Mouse (Mus musculus) CH12.LX (cell line): ENCODE results near the gene Bivm. TPM values are rescaled to one million over a fixed set of nuclear protein-coding genes. Genes with fewer than 3 reads are reported as not detected.

Experiments
- DNase-seq: peaks from one replicate; pipeline ENCODE4 v3.0.0-alpha.2; 2013; ENCODE audit errors: extremely low read depth
- H3K27ac ChIP-seq: 2 replicates; pipeline ENCODE4 v1.5.1; 2012; ENCODE audit warnings: low read depth, mild to moderate bottlenecking, control low read depth, moderate library complexity; ENCODE audit not compliant: insufficient read depth
- H3K27me3 ChIP-seq: replicated peaks from 2 replicates; pipeline ENCODE3; 2012; ENCODE audit warnings: inconsistent platforms
- H3K36me3 ChIP-seq, 2 experiments: replicated peaks in 1 of 2; 2 replicates each; pipeline versions ENCODE3 to v1.6.1; 2012; ENCODE audit warnings: inconsistent platforms in 1 of 2, low read length in 1 of 2, mild to moderate bottlenecking in 1 of 2, mixed read lengths in 1 of 2, moderate library complexity in 1 of 2; ENCODE audit not compliant: control insufficient read depth in 1 of 2, insufficient read depth in 1 of 2
- H3K4me1 ChIP-seq, 2 experiments: 2 replicates each; pipeline ENCODE4 v1.6.1; 2012; ENCODE audit warnings: inconsistent platforms in 1 of 2, moderate library complexity in 1 of 2; ENCODE audit not compliant: insufficient read depth in 2 of 2, control insufficient read depth in 1 of 2
- H3K4me2 ChIP-seq: 2 replicates; pipeline ENCODE4 v1.6.1; 2012; ENCODE audit warnings: low read depth, mild to moderate bottlenecking, control low read depth; ENCODE audit not compliant: poor library complexity, insufficient read depth, severe bottlenecking
- H3K4me3 ChIP-seq, 3 experiments: fragments of 150-350 bp in 1 of 3; sonication (generic) in 1 of 3; replicated peaks in 1 of 3; 2 replicates each; pipeline versions ENCODE3 to v1.5.1; 2011 to 2012; ENCODE audit warnings: low read depth in 2 of 3, low read length in 2 of 3, mild to moderate bottlenecking in 2 of 3, moderate library complexity in 2 of 3, control low read depth in 1 of 3, improper control_type of control experiment in 1 of 3, inconsistent platforms in 1 of 3, mixed read lengths in 1 of 3; ENCODE audit not compliant: poor library complexity in 1 of 3
- H3K79me2 ChIP-seq: replicated peaks from 2 replicates; pipeline ENCODE4 v1.6.1; 2012; ENCODE audit warnings: mild to moderate bottlenecking, moderate library complexity; ENCODE audit not compliant: control insufficient read depth, poor library complexity, insufficient read depth, severe bottlenecking; ENCODE audit errors: extremely low read depth
- H3K9ac ChIP-seq: 2 replicates; pipeline ENCODE4 v1.6.1; 2012; ENCODE audit warnings: low read depth, mild to moderate bottlenecking, control low read depth, moderate library complexity; ENCODE audit not compliant: insufficient read depth
- H3K9me3 ChIP-seq: replicated peaks from 2 replicates; pipeline ENCODE3; 2012; ENCODE audit warnings: low read length, inconsistent platforms, mixed read lengths
- CHD1 ChIP-seq: IDR thresholded peaks from 2 replicates; pipeline ENCODE4 v1.6.1; 2012; ENCODE audit warnings: low read depth, low read length, improper control_type of control experiment, inconsistent platforms
- CHD2 ChIP-seq: IDR thresholded peaks from 2 replicates; pipeline ENCODE4 v1.6.1; 2011; ENCODE audit warnings: low read length, improper control_type of control experiment
- CTCF ChIP-seq, 2 experiments: IDR thresholded peaks in 1 of 2; conservative IDR thresholded peaks in 1 of 2; 2 replicates each; pipeline ENCODE4 v1.5.1; 2011 to 2012; ENCODE audit warnings: low read depth in 2 of 2, low read length in 2 of 2, improper control_type of control experiment in 1 of 2, inconsistent platforms in 1 of 2, mild to moderate bottlenecking in 1 of 2, moderate library complexity in 1 of 2
- E2F4 ChIP-seq: IDR thresholded peaks from 2 replicates; pipeline ENCODE4 v1.6.1; 2011; ENCODE audit warnings: low read depth, low read length, improper control_type of control experiment; ENCODE audit not compliant: insufficient replicate concordance
- ELF1 ChIP-seq: IDR thresholded peaks from 2 replicates; pipeline ENCODE4 v1.6.1; 2014; ENCODE audit warnings: low read depth, mild to moderate bottlenecking, inconsistent platforms, low read length, improper control_type of control experiment
- EP300 ChIP-seq: IDR thresholded peaks from 2 replicates; pipeline ENCODE4 v1.6.1; 2011; ENCODE audit warnings: low read length, improper control_type of control experiment
- ETS1 ChIP-seq: conservative IDR thresholded peaks from 2 replicates; pipeline ENCODE4 v1.6.1; 2012; ENCODE audit warnings: low read depth, mild to moderate bottlenecking, inconsistent platforms, low read length, improper control_type of control experiment, moderate library complexity
- GABPA ChIP-seq: IDR thresholded peaks from 2 replicates; pipeline ENCODE4 v1.6.1; 2012; ENCODE audit warnings: low read depth, low read length, improper control_type of control experiment, inconsistent platforms; ENCODE audit not compliant: insufficient replicate concordance
- HCFC1 ChIP-seq: IDR thresholded peaks from 2 replicates; pipeline ENCODE4 v1.6.1; 2012; ENCODE audit warnings: low read depth, mild to moderate bottlenecking, inconsistent platforms, low read length, improper control_type of control experiment
- JUN ChIP-seq: IDR thresholded peaks from 2 replicates; pipeline ENCODE4 v1.6.1; 2011; ENCODE audit warnings: low read depth, mild to moderate bottlenecking, low read length, improper control_type of control experiment, moderate library complexity; ENCODE audit not compliant: insufficient read depth
- MAFK ChIP-seq: IDR thresholded peaks from 2 replicates; pipeline ENCODE4 v1.6.1; 2011; ENCODE audit warnings: low read length, improper control_type of control experiment; ENCODE audit not compliant: insufficient replicate concordance
- MAX ChIP-seq: IDR thresholded peaks from 2 replicates; pipeline ENCODE4 v1.6.1; 2011; ENCODE audit warnings: low read length, improper control_type of control experiment
- MEF2A ChIP-seq: IDR thresholded peaks from 2 replicates; pipeline ENCODE4 v1.6.1; 2014; ENCODE audit warnings: low read depth, mild to moderate bottlenecking, inconsistent platforms, low read length, improper control_type of control experiment, borderline replicate concordance
- MXI1 ChIP-seq: IDR thresholded peaks from 2 replicates; pipeline ENCODE4 v1.6.1; 2011; ENCODE audit warnings: mild to moderate bottlenecking, low read depth, low read length, improper control_type of control experiment
- MYC ChIP-seq: IDR thresholded peaks from 2 replicates; pipeline ENCODE4 v1.6.1; 2011; ENCODE audit warnings: low read depth, mild to moderate bottlenecking, improper control_type of control experiment, low read length
- NELFE ChIP-seq: IDR thresholded peaks from 2 replicates; pipeline ENCODE4 v1.6.1; 2011; ENCODE audit warnings: low read depth, low read length, improper control_type of control experiment
- PAX5 ChIP-seq: IDR thresholded peaks from 2 replicates; pipeline ENCODE4 v1.6.1; 2012; ENCODE audit warnings: low read length, inconsistent platforms, mixed read lengths
- POLR2A ChIP-seq: IDR thresholded peaks from 2 replicates; pipeline ENCODE4 v1.6.1; 2011; ENCODE audit warnings: low read depth, mild to moderate bottlenecking, improper control_type of control experiment, low read length
- POLR2AphosphoS2 ChIP-seq: IDR thresholded peaks from 2 replicates; pipeline ENCODE4 v1.6.1; 2011; ENCODE audit warnings: low read depth, low read length, improper control_type of control experiment
- SIN3A ChIP-seq: IDR thresholded peaks from 2 replicates; pipeline ENCODE4 v1.6.1; 2012; ENCODE audit warnings: low read length, improper control_type of control experiment, inconsistent platforms
- SMC3 ChIP-seq: IDR thresholded peaks from 2 replicates; pipeline ENCODE4 v1.6.1; 2011; ENCODE audit warnings: low read depth, low read length, improper control_type of control experiment
- TCF12 ChIP-seq: IDR thresholded peaks from 2 replicates; pipeline ENCODE4 v1.6.1; 2014; ENCODE audit warnings: low read depth, mild to moderate bottlenecking, inconsistent platforms, low read length, improper control_type of control experiment
- UBTF ChIP-seq: IDR thresholded peaks from 2 replicates; pipeline ENCODE4 v1.6.1; 2012; ENCODE audit warnings: low read depth, mild to moderate bottlenecking, inconsistent platforms, low read length, improper control_type of control experiment, moderate library complexity
- USF1 ChIP-seq: IDR thresholded peaks from 2 replicates; pipeline ENCODE4 v1.6.1; 2014; ENCODE audit warnings: low read depth, mild to moderate bottlenecking, inconsistent platforms, low read length, improper control_type of control experiment
- ZKSCAN1 ChIP-seq: IDR thresholded peaks from 2 replicates; pipeline ENCODE4 v1.6.1; 2012; ENCODE audit warnings: low read depth, inconsistent platforms, low read length, improper control_type of control experiment, borderline replicate concordance
- ZNF384 ChIP-seq: IDR thresholded peaks from 2 replicates; pipeline ENCODE4 v1.6.1; 2012; ENCODE audit warnings: low read depth, low read length, improper control_type of control experiment, inconsistent platforms
- dilution Hi-C: fragments of 300-500 bp; cut with MboI; formaldehyde crosslinking; loops from 2 replicates; pipeline ENCODE4 v1.14.3; 2020; ENCODE audit warnings: low sequenced_read_pairs; ENCODE audit not compliant: extremely low pct_unique_long_range_greater_than_20kb, extremely low pct_ligation_motif_present
- in situ Hi-C: fragments of 300-500 bp; cut with MboI; formaldehyde crosslinking; loops from 3 replicates; pipeline ENCODE4 v1.14.3; 2019; ENCODE audit warnings: low sequenced_read_pairs, low pct_ligation_motif_present, low pct_unique_long_range_greater_than_20kb, mixed read lengths
- polyA plus RNA-seq: library from polyadenylated mRNA; unstranded; fragments of >175 nt; gene quantifications from 2 replicates; pipeline ENCODE4 v1.2.1, GENCODE M21; 2012; ENCODE audit warnings: low read depth; ENCODE audit not compliant: insufficient read length
- total RNA-seq, 2 experiments: library from RNA; depleted of rRNA; stranded (reverse); fragments of 300-350 nt in 1 of 2; fragments of >200 nt in 1 of 2; gene quantifications; 2 replicates each; pipeline ENCODE4 v1.2.3; 2012 to 2014

Bivm gene
- total and polyA plus RNA-seq, 3 experiments = 0.04 to 0.09 (median 0.05) TPM

- TF ChIP-seq MEF2A (no peak), ETS1 (no peak), NELFE (no peak), CHD1 (peak; percentile 3; the same call in 1 of the 2 replicates), CTCF (conservative IDR thresholded peaks at IDR 0.05 in 1 of 2, IDR thresholded peaks at IDR 0.05 in 1 of 2; ENCODE audit: low read depth in 2 of 2, low read length in 2 of 2) (peak in 1 of 2 experiments; percentile 34; a peak in 3 of 4 replicates), ZKSCAN1 (no peak), SMC3 (no peak), USF1 (no peak), ELF1 (no peak), PAX5 (no peak), SIN3A (no peak), POLR2AphosphoS2 (no peak), E2F4 (no peak), UBTF (no peak), POLR2A (no peak), CHD2 (no peak), ZNF384 (no peak), EP300 (no peak), GABPA (no peak), MAFK (no peak), JUN (no peak), MXI1 (peak; percentile 15; the same call in 1 of the 2 replicates), MYC (no peak), HCFC1 (no peak), TCF12 (no peak), MAX (no peak)
- TF ChIP-seq, all 38 proteins: peak for 3
- H3K4me2 ChIP-seq = no peak overlapping the region; the same call in 1 of the 2 replicates
- peaks cover 2% of the 10 kb centered on the region; the same call in 1 of the 2 replicates for H3K79me2 ChIP-seq
- H3K27me3 ChIP-seq = no peaks in the 10 kb centered on the region
- no peaks in the 10 kb centered on the region for H3K9me3 ChIP-seq
- H3K4me1 ChIP-seq = peaks cover 0 to 11% of the 10 kb centered on the region in 2 experiments; a peak in 2 of 4 replicates
- H3K9ac ChIP-seq = peak overlapping the region; percentile 93
- no peak overlapping the region for H3K27ac ChIP-seq
- peaks cover 0 to 2% of the 10 kb centered on the region in 2 experiments for H3K36me3 ChIP-seq
- peak overlapping the region; percentile 75 to 85 (median 81) for H3K4me3 ChIP-seq
- in situ Hi-C loops = no loop called here
- DNase-seq = peak; percentile 19
- dilution Hi-C loops = no loop called here
Observed at GRCm38 (mm10) chr1:44148706-44149105, 29.9 kb downstream of the Bivm start.
